Mouse (Mus musculus) T-helper 2 cell (primary cell): ENCODE data around the gene Odf3l2.

Experiments
- in situ Hi-C: fragments of 300-600 bp; cut with MboI, MseI; formaldehyde crosslinking; loops from one replicate; pipeline ENCODE4 v1.15.1; 2025; ENCODE audit warnings: high pct_unique_total_duplicates

The Odf3l2 gene

DNA sequence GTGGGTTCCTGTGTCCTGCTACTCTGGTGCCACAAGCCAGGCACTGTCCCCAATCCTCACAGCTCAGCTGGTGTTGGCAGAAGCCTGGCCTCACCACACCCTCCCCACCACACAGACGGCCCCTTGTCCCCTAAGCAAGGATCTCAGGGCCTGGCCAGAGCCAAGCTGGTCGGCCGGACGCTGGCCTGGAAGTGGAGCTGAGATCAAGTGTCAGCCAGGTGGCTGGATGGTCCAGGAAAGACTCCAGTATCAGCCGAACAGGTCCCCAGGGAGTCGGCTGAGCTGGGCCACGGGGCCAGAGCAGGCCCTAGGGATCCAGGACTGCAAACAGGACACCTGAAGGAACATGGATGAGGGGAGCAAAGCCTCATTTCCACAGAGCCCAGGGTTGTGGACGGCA lies at the start of gene Odf3l2:
Gene Odf3l2 (minus strand): TSS at position 28 of the 400 bp plus-strand sequence.
- in situ Hi-C loops, result loop anchor here (5.0 kb wide), 1 partner anchor 53 kb away; no protein-coding TSS in a partner anchor

DNA sequence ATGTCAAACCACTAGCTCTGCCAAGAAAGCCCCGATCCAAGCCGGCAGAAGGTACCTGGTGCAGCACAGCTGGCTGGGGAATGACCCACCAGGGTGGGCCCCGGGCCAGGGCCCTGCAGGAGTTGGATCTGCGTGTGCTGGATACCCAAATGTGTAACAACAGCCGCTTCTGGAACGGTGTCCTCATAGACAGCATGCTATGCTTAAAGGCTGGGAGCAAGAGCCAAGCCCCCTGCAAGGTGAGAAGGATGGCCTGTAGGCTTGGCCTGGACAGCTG lies 48.8 kb upstream of the Odf3l2 start:
- in situ Hi-C loops, result loop anchor here (25.0 kb wide), 1 partner anchor 1107 kb away; the partner anchor contains the start of gene Syde1

- in situ Hi-C loops, result loop anchor here (25.0 kb wide), 1 partner anchor 1106 kb away; the partner anchor contains the start of gene Syde1
Observed at GRCm38 (mm10) chr10:79693580-79694378, 48.2 kb upstream of the Odf3l2 start.

GRCm38 (mm10) chr10:79691986-79692548 lies 46.5 kb upstream of the Odf3l2 start:
- in situ Hi-C loops, result loop anchor here (25.0 kb wide), 1 partner anchor 1105 kb away; the partner anchor contains the start of gene Syde1

- in situ Hi-C loops, result loop anchor here (25.0 kb wide), 1 partner anchor 1102 kb away; the partner anchor contains the start of gene Syde1
Observed at GRCm38 (mm10) chr10:79689178-79689577, 43.6 kb upstream of the Odf3l2 start.

DNA sequence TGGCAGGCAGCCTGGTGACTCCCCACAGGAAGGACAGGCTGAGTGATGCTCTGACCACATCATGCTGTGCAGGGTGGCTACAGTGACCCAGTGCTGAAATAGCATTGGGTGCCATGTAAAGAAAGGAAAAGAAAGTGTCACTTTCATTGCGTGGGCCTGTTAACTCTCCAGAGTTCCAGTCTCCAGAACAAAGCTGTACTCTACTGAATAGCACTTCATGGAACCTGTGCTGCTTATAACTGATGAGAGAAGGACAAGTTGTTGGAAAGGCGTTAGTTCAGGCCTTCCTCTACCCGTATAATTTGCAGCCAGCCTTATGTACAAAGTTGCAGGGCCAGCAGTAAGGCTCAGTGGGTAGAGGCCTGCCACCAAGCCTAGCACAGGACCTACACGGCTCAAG lies 43.2 kb upstream of the Odf3l2 start, which contains the start of gene Gzmm:
Gene Gzmm (plus strand): TSS at position 301 of the 400 bp plus-strand sequence.
- in situ Hi-C loops, result loop anchor here (25.0 kb wide), 1 partner anchor 1101 kb away; the partner anchor contains the start of gene Syde1

DNA sequence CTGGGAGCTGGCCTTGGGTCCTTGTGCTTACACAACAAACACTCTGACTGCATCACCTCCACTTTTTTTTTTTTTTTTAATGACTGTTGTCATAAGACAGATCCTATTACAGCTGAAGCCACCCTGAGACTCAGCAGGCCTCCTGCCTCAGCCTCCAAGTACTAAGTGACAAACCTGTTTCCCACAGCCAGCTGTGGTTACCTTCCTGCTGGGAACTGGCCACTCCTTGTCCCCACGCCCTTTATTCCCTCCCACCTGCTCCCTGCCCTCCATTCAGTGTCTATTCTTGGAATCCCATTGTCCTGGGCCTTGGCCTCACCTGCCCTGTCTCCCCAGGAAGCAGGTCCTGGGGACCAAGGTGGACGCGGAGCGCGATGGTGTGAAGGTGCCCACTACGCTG lies 42.0 kb upstream of the Odf3l2 start:
- in situ Hi-C loops, result loop anchor here (25.0 kb wide), 1 partner anchor 1100 kb away; the partner anchor contains the start of gene Syde1

- in situ Hi-C loops, result loop anchor here (25.0 kb wide), 1 partner anchor 1099 kb away; the partner anchor contains the start of gene Syde1
Observed at GRCm38 (mm10) chr10:79686691-79687090, 41.2 kb upstream of the Odf3l2 start.

DNA sequence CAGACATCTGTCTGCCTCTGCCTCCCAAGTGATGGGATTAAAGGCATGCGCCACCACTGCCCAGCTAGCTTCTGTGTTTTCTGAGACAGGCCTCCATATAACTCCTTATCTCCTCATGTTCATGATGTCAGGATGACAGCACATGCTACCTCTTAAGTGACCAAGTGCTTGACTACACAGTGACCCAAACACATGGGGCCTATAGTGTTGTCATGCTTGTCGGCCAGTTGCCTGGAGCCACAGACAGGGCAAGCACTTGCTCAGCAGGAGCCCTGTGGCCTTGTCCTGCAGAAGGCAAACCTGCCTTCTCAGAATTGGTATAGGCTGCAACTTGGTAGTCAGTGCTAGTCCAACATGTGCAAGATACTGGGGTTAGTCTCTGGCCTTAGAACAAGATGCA lies 40.7 kb upstream of the Odf3l2 start:
- in situ Hi-C loops, result loop anchor here (25.0 kb wide), 1 partner anchor 1099 kb away; the partner anchor contains the start of gene Syde1

- in situ Hi-C loops, result loop anchor here (5.0 to 25.0 kb wide), 2 partner anchors 97 to 1098 kb away; partner anchors contain the start of gene Syde1
Observed at GRCm38 (mm10) chr10:79684770-79685600, 39.4 kb upstream of the Odf3l2 start.

GRCm38 (mm10) chr10:79683726-79684640 lies 38.4 kb upstream of the Odf3l2 start:
- in situ Hi-C loops, result loop anchor here (5.0 to 25.0 kb wide), 2 partner anchors 98 to 1097 kb away; partner anchors contain the start of gene Syde1

DNA sequence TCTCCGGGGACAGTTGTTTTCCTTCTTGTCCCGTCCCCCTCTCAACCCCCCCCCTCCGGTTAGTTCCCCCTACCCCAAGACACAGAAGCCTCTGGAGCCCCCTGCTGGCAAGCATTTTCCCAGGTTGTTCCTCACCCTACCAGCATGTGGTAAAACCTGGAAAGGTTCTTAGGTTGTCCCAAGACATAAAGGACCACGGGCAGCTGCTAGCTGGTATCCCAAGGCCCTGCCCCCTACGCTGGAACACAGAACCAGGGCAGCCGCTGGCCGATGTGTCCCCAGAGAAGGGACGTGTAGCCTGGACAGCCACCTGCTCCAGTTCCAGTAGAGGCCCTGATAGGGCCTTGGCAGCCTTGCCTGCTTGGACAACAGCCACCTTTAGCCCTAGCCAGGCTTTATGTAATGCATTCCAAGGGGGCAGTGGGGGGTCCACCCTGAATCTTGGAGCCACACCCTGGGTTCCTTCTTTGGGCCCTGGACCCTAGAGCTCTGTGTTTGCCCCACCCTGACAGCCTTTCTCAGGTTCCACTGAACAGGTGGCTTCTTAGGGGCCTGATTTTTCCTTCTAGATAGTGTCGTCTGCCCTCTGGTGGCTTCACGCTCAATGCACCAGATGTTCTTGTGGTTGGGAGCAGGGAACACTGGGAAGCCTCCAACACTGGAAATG lies 37.5 kb upstream of the Odf3l2 start:
- in situ Hi-C loops, result loop anchor here (5.0 to 25.0 kb wide), 2 partner anchors 99 to 1096 kb away; partner anchors contain the start of gene Syde1

DNA sequence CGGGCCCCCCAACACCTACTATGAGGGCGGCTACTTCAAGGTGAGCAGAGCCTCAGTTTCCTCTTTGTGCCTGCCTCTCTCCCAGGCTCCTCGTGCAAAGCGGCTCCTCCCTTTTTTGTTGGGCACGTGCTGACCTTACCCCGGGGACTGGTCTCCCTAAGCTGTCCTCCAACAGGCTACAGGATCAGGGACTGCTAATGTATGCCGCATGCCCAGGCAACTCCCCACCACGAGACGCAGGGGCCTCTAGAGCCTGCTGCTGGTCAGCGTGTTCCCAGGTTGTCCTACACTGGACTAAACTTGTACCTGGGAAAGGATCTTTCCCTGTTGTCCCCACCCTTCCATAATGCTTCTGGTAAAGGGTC lies 37.0 kb upstream of the Odf3l2 start:
- in situ Hi-C loops, result loop anchor here (5.0 to 25.0 kb wide), 2 partner anchors 100 to 1095 kb away; partner anchors contain the start of gene Syde1

GRCm38 (mm10) chr10:79681591-79682245 lies 36.2 kb upstream of the Odf3l2 start, which contains the start of gene Cdc34:
TSS of gene Cdc34 (plus strand) at chr10:79682195.
- in situ Hi-C loops, result loop anchor here (5.0 to 25.0 kb wide), 2 partner anchors 101 to 1094 kb away; partner anchors contain the start of gene Syde1

DNA sequence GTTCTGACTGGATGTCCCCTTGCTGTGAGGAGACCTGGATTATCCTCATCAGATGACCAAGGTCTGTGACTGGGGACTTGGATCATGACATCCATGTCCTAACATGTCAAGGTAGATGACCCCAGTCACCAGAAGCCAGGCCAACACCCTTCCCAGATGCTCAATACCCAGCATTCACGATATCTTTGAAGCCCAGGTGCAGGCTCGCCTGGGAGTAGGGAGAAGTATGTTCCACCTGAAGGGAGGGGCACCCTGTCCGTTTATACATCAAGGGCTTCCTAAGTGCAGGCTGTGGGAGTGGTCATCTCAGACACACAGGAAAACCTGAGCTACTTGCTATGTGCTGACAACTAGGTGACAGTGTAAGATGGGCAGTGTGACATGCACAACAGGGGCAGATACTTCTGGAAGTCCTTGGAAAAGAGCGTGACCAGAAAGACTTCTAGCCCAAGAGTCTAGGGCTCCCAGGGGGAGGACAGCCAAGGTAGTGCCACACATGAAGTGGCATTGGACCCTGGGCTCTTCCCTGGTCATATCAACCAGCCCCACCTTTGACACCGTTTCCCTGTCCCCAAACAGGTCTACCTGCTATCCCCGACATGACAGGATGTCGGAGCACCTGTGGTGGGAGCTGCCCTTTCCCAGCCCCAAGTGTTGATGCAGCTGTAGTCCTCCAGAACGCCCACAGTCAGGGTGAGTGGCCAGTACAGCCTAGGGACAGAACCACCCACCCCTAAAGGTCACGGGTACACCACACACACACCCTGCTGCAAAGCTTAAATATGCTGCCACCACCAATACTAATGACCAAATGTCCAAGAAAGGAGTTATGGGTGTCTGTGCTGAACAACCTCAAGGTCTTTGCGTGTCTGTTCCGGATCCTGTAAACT lies 35.3 kb upstream of the Odf3l2 start:
- in situ Hi-C loops, result loop anchor here (5.0 to 25.0 kb wide), 2 partner anchors 101 to 1094 kb away; partner anchors contain the start of gene Syde1

DNA sequence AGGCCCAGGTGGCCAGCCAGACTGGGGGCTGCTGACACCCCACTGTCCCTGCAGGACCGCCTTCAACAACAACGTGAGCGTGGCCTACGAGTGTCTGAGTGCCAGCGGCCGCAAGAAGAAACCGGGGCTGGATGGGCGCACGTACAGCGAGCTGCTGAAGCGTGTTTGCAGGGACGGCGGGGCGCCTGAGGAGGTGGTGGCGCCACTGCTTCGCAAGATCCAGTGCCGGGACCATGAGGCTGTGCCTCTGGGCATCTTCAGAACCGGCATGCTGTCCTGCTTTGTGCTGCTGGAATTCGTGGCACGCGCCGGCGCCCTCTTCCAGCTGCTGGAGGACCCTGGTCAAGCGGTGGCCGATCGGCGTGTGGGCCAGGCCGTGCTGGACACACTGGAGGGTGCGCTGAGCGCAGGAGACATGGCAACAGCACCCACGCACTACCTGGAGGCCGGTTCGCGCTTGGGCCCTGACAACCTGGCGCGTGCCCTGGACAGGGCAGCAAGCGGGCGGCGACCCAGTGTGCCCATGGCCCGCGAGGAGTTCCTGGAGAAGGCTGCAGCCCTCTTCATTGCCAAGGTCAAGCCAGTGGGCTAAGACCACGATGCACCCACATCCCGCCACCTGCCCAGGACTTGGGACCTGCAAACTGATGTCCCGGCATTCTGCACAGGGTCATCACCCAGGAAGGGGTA lies 30.0 kb upstream of the Odf3l2 start:
- in situ Hi-C loops, result loop anchor here (25.0 kb wide), 1 partner anchor 1088 kb away; the partner anchor contains the start of gene Syde1

GRCm38 (mm10) chr10:79673054-79673453 lies 27.5 kb upstream of the Odf3l2 start:
- in situ Hi-C loops, result no loop called here
